Mouse (Mus musculus) frontal cortex, postnatal 14 days (tissue): ENCODE measurements at regions not wholly inside any gene's neighbourhood (a gene's known extent, or its start where the extent isn't known, plus 50 kb on each side); places are given as distances from the start of the nearest gene placed in this dataset.
"Not testable (repeated sequence)": the region's sequence is repeated elsewhere in the genome, so short reads cannot be mapped to it uniquely, and the experiment has no call there.

Source experiments
- DNase-seq, 2 experiments: peaks; one replicate each; pipeline ENCODE4 v3.0.0; 2022; ENCODE audit warnings: low spot score in 2 of 2

DNA sequence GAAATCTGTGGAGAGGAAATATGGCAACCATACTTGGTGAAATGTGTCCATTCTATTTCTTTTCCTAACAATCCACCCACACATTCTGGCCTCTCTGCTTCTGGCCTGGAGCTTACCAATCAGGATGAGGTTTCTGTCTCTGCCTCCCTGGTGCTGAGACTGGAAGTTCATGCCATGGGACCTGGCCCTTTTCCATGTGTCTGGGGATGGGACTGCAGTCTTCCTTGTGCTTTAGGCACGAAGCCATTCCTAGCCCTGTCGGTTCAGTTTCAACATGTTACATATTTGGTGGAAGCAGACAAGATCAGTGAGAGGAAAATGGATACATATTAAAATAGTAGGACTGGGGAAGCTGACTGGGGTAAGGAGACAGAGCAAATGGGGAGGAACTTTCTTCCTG is 100.2 kb upstream of the Tcerg1l start:
- DNase-seq = no peak

DNA sequence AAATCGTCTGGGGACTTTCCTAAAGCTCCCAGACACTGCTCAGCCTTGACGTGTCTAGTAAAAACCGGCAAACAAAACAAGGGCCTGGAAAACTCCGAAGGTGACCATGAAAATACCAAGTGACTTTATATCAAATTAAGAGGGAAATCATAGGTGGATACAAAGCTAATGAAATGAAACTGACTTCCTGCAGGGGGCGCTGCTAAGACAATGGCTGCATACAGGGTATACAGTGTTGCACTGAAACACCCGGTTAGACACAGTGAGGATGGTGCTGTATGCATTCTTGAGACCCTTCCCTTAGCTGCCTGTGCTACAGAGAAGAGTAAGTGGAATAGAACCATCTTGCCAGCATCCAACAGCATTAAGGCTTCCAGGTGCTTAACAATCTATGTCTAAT is 99.7 kb upstream of the Tcerg1l start:
- DNase-seq = no peak

DNA sequence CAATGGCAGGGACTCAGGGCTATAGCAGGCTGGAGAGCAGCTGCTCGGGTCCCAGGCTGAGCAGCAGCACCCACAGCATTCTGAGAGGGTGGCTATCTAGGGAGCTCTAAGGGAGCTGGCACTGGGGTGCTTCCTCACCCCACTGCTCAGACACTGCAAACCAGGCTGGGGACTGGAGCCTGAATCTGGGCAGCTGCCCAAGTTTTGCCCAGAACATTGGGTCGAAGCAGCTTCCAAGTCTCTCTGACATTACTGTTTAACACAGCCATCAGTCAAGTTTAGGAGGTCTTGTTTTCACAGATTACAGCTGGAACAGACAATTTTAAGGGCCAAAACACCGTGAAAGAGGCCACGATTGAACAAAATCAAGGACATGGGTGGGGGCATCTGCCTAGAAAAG is 96.1 kb upstream of the Tcerg1l start:
- DNase-seq = no peak

DNA sequence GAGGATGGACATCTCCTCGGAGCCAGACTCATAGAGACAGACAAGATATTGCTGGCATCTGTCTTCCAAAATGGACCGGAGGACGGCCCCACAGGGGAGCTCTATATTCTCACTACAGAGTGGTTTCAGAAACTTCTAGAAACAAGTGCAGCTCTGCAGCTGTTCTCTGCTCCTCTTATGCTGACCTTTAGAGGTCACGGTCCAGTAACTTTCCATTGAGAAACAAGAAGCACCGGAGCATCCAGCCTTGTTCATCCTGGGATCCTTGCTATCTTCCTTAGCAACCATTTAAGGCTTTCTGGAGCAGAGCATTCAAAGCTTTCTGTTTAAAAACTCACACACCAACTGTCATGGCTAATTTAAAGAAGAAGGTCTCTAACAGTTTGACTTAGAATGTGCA is 94.7 kb upstream of the Tcerg1l start:
- DNase-seq = no peak

DNA sequence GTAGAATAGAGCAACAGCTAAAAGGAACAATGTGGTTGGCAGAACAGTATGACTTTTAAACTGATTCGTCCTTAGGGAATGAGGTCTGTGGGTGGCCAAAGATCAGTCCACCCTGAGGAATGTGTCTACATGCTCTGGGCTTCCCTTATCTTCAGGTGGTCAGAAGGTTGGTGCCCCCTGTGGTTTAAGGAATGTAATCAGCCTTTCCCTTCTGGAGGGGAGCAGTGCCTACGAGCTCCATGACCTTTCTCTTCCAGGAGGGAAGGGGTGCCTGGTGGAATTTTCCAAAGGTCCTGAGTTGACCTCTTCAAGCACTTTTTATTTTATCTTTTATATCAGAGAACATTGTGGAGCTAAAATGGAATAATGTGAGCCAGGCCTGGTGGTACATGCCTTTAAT is 91.9 kb upstream of the Tcerg1l start:
- DNase-seq = no peak

DNA sequence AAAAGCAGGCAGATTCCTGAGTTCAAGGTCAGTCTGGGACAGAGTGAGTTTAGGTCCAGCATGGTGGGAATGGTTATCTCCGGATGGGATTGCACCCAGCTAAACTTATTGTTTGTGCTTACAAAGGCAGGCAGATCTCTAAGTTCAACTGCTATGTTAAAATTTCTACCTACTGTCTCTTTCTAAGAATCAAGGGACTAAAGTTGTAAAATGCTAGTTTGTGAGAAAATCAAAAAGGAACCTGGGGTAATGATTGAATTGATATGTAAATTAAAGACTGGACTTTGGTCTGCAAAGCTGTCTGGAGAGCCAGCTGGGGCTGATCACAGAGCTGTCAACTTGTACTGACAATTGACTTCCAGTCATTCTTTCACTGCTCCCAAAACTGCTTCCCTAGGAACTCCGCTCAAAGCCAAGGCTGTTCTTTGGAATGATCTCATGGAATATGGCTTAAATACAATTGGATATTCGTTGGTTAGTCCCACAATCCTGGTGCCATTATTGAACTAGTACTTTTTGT is 90.7 kb upstream of the Tcerg1l start:
- no peak for DNase-seq

DNA sequence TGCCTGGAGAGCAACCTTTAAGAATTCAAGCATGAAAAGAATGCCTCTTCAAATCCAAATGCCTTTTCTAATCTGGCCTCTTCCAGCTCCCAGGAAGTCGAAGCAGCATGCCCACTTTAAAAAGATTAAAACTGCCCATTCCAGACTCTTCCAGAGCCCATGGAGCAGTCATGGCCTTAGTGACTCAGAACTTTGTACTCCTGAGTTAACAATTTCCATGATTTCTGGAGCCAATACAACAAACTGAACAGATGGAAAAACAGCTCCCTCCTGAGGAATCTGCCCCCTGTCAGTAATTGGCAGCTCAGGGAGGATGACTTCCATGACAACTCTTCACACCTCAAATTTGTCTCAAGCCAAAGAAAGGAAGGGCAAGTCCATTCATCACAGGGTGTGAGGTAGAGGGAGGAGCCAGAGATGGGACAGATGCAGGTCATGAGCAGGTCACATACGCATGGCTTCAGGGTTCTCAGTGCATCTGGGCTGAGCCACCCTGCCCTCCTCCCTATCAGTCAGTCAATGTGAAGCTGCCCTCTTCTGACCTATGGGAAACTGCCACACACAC is 75.4 kb upstream of the Tcerg1l start:
- no peak for DNase-seq

DNA sequence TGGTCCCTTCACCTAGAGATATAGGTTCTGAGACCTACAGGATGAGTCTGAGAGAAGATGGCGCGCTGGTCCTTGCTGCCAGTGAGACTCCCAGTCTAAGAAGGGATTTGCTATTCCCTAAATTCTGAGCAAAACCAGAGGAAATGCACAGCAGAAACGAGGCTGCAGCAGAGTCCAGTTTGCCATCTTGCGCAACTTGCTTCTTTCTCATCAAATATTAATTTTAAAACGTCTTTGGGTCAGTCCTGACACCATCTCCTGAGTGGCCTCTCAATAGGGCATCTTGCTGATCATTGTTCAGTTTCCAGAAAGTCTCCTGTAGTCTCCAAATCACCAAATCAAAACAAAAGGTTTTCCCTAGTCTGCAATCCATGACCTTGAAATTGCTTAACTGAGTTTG is 74.8 kb upstream of the Tcerg1l start:
- no peak for DNase-seq

DNA sequence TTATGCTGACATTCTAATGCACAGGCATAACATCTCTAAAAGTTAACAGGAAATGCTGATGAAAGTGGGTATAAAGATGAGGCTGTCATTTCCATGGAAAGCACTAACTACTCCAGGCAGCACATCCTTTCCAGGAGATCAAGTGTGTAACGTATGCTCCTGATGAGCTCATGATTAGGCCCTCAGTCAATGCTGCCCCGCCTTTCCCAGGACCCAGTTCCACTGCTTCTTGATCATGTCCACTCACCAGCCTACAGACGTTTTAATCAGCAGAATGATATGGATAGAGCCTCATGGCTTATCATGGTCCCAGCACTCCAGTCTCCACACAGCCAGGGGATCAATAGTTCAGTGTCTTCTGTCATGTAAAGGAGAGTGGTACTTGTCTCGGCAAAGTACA is 71.7 kb upstream of the Tcerg1l start:
- no peak for DNase-seq

DNA sequence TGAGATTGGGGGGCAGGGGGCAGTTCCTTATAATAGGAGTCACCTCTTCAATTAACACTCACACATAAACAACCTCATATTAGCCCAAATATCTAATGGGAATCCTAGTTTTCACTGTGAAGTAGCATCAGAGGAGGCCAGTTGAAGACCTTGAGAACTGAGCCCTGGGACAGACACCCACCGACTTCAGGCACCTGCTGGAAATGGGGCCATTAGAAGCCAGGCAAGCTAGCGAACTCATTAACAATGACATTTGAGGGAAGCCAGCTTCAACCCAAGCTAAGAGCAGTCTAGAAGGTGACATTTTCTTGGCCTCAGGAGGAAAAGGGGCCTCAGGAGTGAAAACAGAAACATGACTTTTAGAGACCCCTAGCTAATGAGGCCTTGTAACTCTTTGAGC is 70.9 kb upstream of the Tcerg1l start:
- no peak for DNase-seq

DNA sequence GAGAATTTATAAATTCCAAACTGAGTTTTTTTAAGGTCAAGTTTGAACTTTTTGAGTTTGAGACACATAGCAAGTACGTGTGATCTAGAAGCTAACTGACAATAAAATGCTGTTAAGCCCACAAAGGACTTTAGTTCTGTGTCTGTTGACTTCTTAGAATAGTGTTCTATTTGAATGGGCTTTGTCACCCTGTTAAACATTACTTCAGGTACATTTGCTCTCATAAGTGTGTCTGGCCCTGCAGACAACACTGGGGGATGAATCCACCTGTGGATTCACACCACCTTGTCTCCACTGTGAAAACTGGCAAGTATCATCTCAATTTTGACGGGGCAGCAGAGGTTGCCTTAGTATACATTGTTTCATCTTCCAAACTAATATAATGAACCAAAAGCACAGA is 70.5 kb upstream of the Tcerg1l start:
- no peak for DNase-seq

DNA sequence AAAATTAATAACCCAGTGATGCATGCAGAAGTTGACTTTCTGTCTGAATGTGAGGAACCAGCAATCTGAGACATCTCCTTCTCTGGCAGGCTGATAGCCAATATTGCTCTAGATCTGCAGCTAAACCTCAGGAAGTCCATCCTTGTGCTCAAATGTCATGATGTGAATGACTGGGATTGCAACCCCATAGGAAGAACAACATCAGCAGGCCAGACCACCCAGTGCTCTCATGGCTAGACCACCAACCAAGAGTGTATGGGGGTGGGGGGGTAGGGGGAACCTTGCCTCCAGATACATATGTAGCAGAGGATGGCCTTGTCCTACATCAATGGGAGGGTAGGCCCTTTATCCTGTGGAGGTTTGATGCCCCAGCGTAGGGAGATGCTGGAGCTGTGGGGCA is 69.9 kb upstream of the Tcerg1l start:
- no peak for DNase-seq

DNA sequence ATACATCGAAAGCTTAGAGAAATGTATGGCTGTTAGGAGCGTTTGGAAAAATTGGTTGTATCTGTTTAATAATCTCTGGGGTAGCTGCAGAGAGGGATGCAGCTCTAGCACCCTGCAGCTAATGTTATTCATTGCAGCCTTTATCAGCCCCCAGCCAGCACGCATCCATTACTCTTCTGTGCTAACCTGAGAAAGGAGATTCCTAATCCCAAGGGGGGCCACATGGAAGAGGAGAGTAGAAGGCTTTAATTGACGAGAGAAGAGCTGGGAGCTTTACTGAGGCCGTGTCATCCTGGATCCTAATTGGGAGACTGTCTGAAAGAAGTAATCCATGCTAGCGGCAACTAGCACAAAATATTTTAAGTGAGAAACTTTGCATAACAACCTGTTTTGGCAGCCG is 60.4 kb upstream of the Tcerg1l start:
- no peak for DNase-seq

DNA sequence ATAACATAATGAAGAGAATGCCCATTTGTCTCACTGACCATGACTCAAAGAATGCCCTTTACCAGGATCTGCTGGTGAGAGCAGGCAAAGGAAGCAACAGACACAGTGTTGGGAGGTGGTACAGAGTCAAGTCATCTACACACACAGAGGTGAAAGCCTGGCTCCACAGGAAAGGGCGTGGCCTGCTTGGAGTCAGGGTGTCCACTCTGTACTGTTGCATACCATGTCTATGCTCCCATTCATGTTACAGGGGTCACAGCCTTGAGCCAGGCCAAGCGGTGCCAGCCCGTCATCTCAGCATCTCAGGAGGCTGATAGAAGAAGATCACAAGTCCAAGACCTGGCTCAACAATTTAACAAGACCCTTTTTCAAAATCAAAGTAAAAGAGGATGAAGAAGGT is 57.8 kb upstream of the Tcerg1l start:
- DNase-seq = no peak

DNA sequence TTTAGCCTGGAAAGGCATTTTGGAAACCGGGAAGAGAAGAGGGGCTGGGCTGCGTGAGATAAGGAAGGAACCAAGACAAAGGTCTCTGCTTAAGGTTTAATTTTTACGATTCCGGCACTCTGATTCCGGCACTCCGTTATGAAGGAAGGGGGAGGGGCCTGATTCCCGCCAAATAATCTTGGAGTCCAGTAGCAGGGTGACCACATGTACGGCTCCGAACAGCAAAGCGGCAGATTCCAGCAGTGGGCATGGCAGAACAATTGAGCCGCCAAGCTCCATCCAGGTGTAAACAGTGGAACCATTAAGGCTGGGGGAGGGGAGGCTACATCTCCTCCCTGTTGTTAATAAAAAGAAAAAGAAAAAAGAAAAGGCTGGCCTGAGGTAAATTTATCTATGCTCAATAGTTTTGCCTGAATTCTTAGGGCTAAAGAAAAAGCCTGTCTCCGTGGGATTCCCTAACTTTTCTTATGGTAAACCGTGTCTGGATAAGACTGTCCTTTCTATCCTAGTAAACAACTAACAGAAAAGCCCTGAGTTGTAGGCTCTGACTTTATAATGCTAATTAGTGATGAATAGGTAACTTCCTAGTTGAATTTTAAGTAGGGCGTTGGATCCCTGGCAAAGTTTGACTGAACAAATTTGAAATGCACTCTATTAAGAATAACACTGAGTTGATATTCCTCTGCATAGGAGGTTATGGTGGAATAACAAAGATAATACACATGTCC is 57.1 kb upstream of the Tcerg1l start:
- DNase-seq = not testable (repeated sequence)

DNA sequence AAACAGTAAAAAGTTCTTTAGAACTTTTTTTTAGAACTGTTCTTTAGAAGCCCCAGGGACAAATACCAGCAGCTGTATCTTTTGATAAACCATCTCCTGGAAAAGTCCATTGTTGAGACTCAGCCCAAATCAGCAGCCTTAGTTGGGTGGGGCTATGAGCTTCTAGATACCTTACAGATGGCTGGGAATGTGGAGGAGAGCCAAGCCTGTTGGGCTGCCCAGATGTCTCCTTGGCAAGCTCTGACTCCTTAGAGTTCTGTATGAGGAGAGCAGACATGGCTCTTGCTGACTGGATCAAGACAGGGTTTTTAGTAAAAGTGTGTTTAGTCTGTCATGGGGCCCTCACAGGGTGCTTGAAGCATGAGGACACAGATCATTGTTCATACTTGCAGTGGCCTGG is 53.8 kb upstream of the Tcerg1l start:
- DNase-seq = peak in 1 of 2 experiments; percentile 20

DNA sequence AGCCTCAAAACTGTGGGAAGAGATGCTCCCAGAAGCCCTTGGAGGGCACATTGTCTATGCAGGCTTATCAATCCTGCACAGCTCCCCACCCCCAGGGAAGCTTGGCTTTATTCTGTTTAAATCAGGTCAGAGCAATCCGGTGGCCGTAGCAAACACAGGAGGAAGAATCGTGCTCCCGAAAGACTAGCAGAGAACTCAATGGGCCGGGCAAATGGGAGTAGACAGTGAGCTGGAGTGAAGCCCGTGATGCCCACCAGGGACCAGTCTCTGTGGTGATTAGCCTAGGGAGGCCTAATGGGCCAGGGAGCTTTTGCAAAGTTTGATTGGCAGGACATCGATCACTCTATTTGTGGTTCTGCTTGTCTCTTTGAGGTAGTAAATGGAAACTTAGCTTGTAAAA is 51.0 kb upstream of the Tcerg1l start:
- DNase-seq = no peak
